Mouse (Mus musculus) midbrain, embryonic 14.5 days (tissue): ENCODE results near the gene 2810459M11Rik. TPM values are rescaled to one million over a fixed set of nuclear protein-coding genes. Genes with fewer than 3 reads are reported as not detected.

Source experiments
- ATAC-seq: fragments of 200-750 bp; cut with Nextera tagmentation; 2 replicates; pipeline ENCODE4 v1.8.0; 2017; ENCODE audit warnings: moderate number of reproducible peaks, moderate library complexity; ENCODE audit not compliant: low FRiP score, low TSS enrichment
- DNase-seq: peaks from one replicate; pipeline ENCODE4 v3.0.0-alpha.2; 2015
- H3K27ac ChIP-seq: fragments of 300-500 bp; sonication (generic); replicated peaks from 2 replicates; pipeline ENCODE4 v1.5.1; 2014; ENCODE audit warnings: mild to moderate bottlenecking, low read depth, low read length, moderate library complexity
- H3K27me3 ChIP-seq: fragments of 300-500 bp; sonication (generic); 2 replicates; pipeline ENCODE4 v1.6.1; 2014; ENCODE audit warnings: low read length, control low read depth, mixed read lengths; ENCODE audit not compliant: control insufficient read depth, insufficient read depth
- H3K36me3 ChIP-seq: fragments of 300-500 bp; sonication (generic); 2 replicates; pipeline ENCODE4 v1.6.1; 2014; ENCODE audit warnings: low read length, control low read depth; ENCODE audit not compliant: control insufficient read depth, insufficient read depth
- H3K4me1 ChIP-seq: fragments of 300-500 bp; sonication (generic); 2 replicates; pipeline ENCODE4 v1.6.1; 2014; ENCODE audit warnings: mild to moderate bottlenecking, antibody characterized with exemption, low read length, control low read depth; ENCODE audit not compliant: control insufficient read depth, insufficient read depth
- H3K4me2 ChIP-seq: fragments of 300-500 bp; sonication (generic); 2 replicates; pipeline ENCODE4 v1.6.1; 2014; ENCODE audit warnings: mild to moderate bottlenecking, low read length, moderate library complexity
- H3K4me3 ChIP-seq: fragments of 300-500 bp; sonication (generic); replicated peaks from 2 replicates; pipeline ENCODE4 v1.5.1; 2014; ENCODE audit warnings: low read depth, low read length
- H3K9ac ChIP-seq: fragments of 300-500 bp; sonication (generic); replicated peaks from 2 replicates; pipeline ENCODE4 v1.6.1; 2014; ENCODE audit warnings: mild to moderate bottlenecking, low read length, moderate library complexity
- H3K9me3 ChIP-seq: fragments of 300-500 bp; sonication (generic); 2 replicates; pipeline ENCODE4 v1.6.1; 2016; ENCODE audit warnings: low read length, control low read depth, mixed read lengths; ENCODE audit not compliant: control insufficient read depth
- WGBS: fragments of 180-500 bp; shearing (Covaris S2); extraction: QIAGEN DNeasy Blood & Tissue Kit; methylation state at CpG from one replicate; pipeline ENCODE4 v1.1.7; 2014; 5-methylcytosine and 5-hydroxymethylcytosine counted together
- polyA plus RNA-seq: library from polyadenylated mRNA; unstranded; fragments of >200 nt; fragmentation: Nextera tagmentation; extraction: Ambion mirVana; gene quantifications from 2 replicates; pipeline ENCODE4 v1.2.1, GENCODE M21; 2014

Gene 2810459M11Rik
- polyA plus RNA-seq, 1 experiment from 2014 or later = 7.0 TPM

- 95% methylated on average over 8 of the region's 8 CpGs for WGBS
- no peak within 1 kb of the TSS for H3K27ac ChIP-seq
Measured at GRCm38 (mm10) chr1:86016516-86016915, 29.1 kb upstream of the 2810459M11Rik start, which contains the start of gene Spata3. Gene Spata3, plus strand, starts transcription at chr1:86016816.

DNA sequence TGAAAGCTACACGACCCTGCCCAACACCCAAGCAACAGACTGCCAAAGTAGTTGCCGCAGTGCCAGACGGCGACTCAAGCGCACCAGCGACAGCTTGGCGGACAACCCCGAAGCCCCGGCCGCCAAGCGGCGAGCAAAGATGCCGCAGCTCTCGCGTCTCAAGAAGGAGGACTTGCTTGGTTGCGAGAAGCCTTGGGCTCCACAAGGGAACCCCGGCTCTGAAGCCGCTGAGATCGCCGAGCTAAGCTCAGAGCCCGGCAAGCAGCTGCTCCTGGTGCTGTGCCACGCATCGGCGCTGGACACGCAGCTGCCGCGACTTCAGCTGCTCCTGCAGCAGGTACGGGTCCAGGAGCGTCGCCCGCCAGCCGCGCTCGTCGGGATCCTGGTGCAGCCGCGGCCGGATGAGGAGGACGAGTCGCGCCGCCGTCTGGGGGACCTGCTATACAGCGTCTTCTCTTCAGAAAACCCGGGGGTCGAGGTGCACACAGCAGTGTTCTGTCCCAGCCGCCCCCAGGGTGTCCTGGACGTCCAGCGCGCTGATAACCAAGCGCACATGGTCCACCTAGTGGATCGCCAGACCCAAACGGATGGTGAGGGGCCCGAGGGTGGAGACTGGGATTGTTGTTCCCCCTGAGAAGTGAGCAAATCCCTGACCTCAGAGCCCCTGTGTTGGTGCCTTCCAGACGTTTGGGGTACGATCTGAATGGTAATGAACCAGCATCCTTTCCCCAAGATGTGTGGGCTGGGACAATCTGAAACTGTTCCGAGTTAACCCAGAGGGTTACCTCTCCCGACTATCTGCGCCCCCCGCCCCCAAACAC is 27.2 kb upstream of the 2810459M11Rik start:
- DNase-seq (peak; percentile 86), ATAC-seq (peak; percentile 75)
- Histone ChIP-seq H3K4me2 (peak overlapping the region; percentile 95), H3K4me1 (peaks cover 5% of the 10 kb centered on the region; the same call in 1 of the 2 replicates), H3K4me3 (peak overlapping the region; percentile 54), H3K27ac (no peak overlapping the region; the same call in 1 of the 2 replicates), H3K9ac (peak overlapping the region; percentile 66), H3K36me3 (no peaks in the 10 kb centered on the region), H3K27me3 (peaks cover 9% of the 10 kb centered on the region), H3K9me3 (no peaks in the 10 kb centered on the region)
- 4% methylated on average over 60 of the region's 60 CpGs for WGBS

More at GRCm38 (mm10) chr1:86016516-86016915, 29.1 kb upstream of the 2810459M11Rik start, which contains the start of gene Spata3:
- DNase-seq (no peak), ATAC-seq (no peak)
- no peak within 1 kb of the TSS for H3K9ac ChIP-seq
- H3K36me3 ChIP-seq = no peaks in the 10 kb centered on the region
- H3K9me3 ChIP-seq = no peaks in the 10 kb centered on the region
- H3K4me3 ChIP-seq = no peak within 1 kb of the TSS
- peaks cover 5% of the 10 kb centered on the region; the same call in 1 of the 2 replicates for H3K4me1 ChIP-seq
- H3K27me3 ChIP-seq = peaks cover 9% of the 10 kb centered on the region
- no peak within 1 kb of the TSS for H3K4me2 ChIP-seq

GRCm38 (mm10) chr1:86021365-86021989 is 24.2 kb upstream of the 2810459M11Rik start:
- Histone ChIP-seq H3K27ac (no peak overlapping the region), H3K9me3 (no peaks in the 10 kb centered on the region), H3K4me2 (no peak overlapping the region), H3K4me1 (peaks cover 5% of the 10 kb centered on the region; the same call in 1 of the 2 replicates), H3K4me3 (no peak overlapping the region), H3K36me3 (no peaks in the 10 kb centered on the region), H3K9ac (no peak overlapping the region), H3K27me3 (peaks cover 9% of the 10 kb centered on the region)
- 64% methylated on average over 11 of the region's 11 CpGs for WGBS
- no peak for ATAC-seq
- peak; percentile 13 for DNase-seq

DNA sequence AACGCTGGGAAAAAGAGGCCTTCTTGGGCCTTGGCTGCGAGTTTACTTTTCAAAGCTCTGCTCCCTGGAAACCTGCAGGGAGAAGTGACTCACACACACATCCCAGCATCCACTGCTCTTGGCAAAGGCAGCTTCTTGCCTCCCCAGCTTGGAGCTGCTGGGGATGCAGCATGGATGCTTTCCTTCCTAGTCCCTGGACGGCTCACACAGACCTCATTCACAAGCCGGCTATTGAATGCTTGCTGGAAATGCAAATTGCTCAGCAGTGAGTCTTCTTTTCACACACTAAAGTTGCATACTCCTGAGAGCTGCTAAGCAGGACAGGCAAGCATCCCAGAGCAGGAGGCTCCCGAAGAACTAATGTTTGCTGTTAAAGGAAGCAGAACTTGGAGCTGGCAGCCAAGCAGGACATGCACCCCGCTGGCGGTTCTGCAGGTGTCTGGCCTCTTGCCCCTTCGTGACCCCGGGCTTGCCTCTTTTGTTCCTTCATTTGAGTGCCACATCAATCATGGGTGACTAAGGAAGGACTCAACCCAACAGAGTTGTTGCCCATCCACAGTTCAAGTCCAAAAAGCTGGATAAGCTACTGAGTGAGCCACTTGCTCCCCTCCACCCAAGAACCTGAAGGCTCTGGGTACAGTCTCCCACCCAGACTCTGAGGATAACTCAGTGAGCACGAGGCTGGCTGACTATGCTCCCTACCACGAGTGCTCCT is 13.2 kb upstream of the 2810459M11Rik start:
- Histone ChIP-seq H3K4me3 (no peak overlapping the region), H3K4me1 (no peaks in the 10 kb centered on the region), H3K9me3 (no peaks in the 10 kb centered on the region), H3K36me3 (no peaks in the 10 kb centered on the region), H3K9ac (no peak overlapping the region), H3K4me2 (no peak overlapping the region), H3K27ac (peak overlapping the region; percentile 64), H3K27me3 (no peaks in the 10 kb centered on the region)
- DNase-seq (peak; percentile 61), ATAC-seq (peak; percentile 60; the same call in 1 of the 2 replicates)
- WGBS = 10% methylated on average over 11 of the region's 11 CpGs

DNA sequence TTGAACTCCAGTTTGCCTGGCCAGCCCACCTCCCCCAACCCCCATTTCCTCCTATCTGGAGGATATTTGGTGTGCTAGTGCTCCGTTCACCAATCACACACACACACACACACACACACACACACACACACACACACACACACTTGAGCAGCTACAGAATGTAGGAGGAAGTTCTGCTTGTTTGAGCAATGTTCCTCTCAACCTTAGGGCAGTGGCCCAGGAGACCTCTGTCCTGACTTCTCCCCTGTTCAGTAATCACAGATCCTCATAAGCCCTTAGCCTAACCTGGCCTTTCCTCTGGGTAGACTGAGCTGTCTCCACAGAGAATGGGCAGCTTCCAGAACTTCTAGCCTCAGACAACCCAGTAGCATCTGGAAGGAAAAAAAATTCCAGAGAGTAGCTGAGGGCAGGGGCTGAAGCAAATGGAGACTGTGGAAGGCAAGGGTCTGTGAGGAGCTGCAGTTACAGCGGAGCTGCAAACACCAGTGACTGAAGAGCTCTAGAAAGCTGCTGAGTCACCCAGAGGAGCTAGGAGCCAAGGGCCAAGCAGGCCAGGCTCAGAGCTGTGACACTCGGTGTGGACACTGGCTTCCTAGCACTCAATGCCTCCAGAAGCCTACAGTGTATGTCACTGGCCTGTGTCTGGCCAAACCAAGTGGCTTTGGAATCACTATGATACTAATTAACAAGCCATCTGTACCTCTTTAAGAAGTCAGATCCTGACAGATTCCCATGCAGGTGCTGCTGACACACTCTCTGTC is 7.3 kb upstream of the 2810459M11Rik start:
- DNase-seq = no peak
- no peaks in the 10 kb centered on the region for H3K4me1 ChIP-seq
- H3K9me3 ChIP-seq = 0 out of 2 replicates have a peak, but pooled peaks cover 3% of the 10 kb centered on the region
- no peak for ATAC-seq
- H3K27me3 ChIP-seq = no peaks in the 10 kb centered on the region
- no peak overlapping the region for H3K4me3 ChIP-seq
- H3K27ac ChIP-seq = no peak overlapping the region
- WGBS = 71% methylated on average over 3 of the region's 3 CpGs
- H3K9ac ChIP-seq = no peak overlapping the region
- no peak overlapping the region for H3K4me2 ChIP-seq
- no peaks in the 10 kb centered on the region for H3K36me3 ChIP-seq

- 0 out of 2 replicates have a peak, but pooled peaks cover 3% of the 10 kb centered on the region for H3K9me3 ChIP-seq
- ATAC-seq = no peak
- no peak for DNase-seq
- H3K9ac ChIP-seq = no peak overlapping the region
- H3K4me3 ChIP-seq = no peak overlapping the region
- 70% methylated on average over 4 of the region's 4 CpGs for WGBS
- no peak overlapping the region for H3K27ac ChIP-seq
- H3K36me3 ChIP-seq = no peaks in the 10 kb centered on the region
- H3K4me2 ChIP-seq = no peak overlapping the region
- H3K27me3 ChIP-seq = peaks cover 9% of the 10 kb centered on the region
- H3K4me1 ChIP-seq = no peaks in the 10 kb centered on the region
Measured at GRCm38 (mm10) chr1:86040131-86040530, 5.5 kb upstream of the 2810459M11Rik start.

DNA sequence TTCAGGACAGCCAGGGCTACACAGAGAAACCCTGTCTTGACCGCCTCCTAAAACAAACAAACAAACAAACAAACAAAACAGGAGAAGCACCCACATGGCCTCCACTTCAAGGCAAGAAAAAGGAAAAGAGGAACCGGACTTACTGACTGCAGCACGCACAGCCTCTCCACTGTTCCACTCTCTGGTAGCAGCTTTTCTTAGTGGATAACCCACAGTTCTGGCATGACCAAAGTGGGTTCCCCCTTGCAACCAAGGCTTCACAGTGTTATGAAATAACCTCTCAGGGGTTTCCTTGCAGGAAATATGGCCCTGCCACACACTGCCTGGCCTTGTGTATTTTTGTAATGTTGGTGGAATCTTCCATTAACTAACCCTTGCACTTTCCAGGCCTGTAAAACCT is 4.8 kb upstream of the 2810459M11Rik start:
- no peak overlapping the region for H3K4me2 ChIP-seq
- DNase-seq (no peak), ATAC-seq (no peak)
- WGBS = 98% methylated on average over 3 of the region's 3 CpGs
- H3K36me3 ChIP-seq = no peaks in the 10 kb centered on the region
- H3K9me3 ChIP-seq = 0 out of 2 replicates have a peak, but pooled peaks cover 3% of the 10 kb centered on the region
- H3K27ac ChIP-seq = no peak overlapping the region
- no peak overlapping the region for H3K4me3 ChIP-seq
- H3K9ac ChIP-seq = no peak overlapping the region
- no peaks in the 10 kb centered on the region for H3K4me1 ChIP-seq
- peaks cover 16% of the 10 kb centered on the region for H3K27me3 ChIP-seq

GRCm38 (mm10) chr1:86045056-86045455 is 607 bp upstream of the 2810459M11Rik start:
- no peak overlapping the region for H3K4me3 ChIP-seq
- no peak for ATAC-seq
- 58% methylated on average over 4 of the region's 4 CpGs for WGBS

More at GRCm38 (mm10) chr1:86045056-86045455, 607 bp upstream of the 2810459M11Rik start:
- H3K27ac ChIP-seq = no peak overlapping the region
- no peaks in the 10 kb centered on the region for H3K36me3 ChIP-seq
- H3K9me3 ChIP-seq = 0 out of 2 replicates have a peak, but pooled peaks cover 3% of the 10 kb centered on the region
- peaks cover 4% of the 10 kb centered on the region; the same call in 1 of the 2 replicates for H3K4me1 ChIP-seq
- no peak overlapping the region for H3K9ac ChIP-seq
- DNase-seq = no peak
- peaks cover 33% of the 10 kb centered on the region for H3K27me3 ChIP-seq
- no peak overlapping the region for H3K4me2 ChIP-seq
